Mouse (Mus musculus) kidney, adult 2 months (tissue): ENCODE measurements around the gene Ankrd39.

Experiments used
- CTCF ChIP-seq: fragments of 200-500 bp; conservative IDR thresholded peaks from 2 replicates; pipeline ENCODE4 v1.5.1; 2011; ENCODE audit warnings: low read depth, mild to moderate bottlenecking, control low read depth, low read length, moderate library complexity, mixed read lengths; ENCODE audit not compliant: insufficient read depth, insufficient read length
- POLR2A ChIP-seq: fragments of 200-500 bp; IDR thresholded peaks from one replicate; pipeline ENCODE4 v1.6.1; 2011; ENCODE audit warnings: low read depth, low read length, control low read depth

DNA sequence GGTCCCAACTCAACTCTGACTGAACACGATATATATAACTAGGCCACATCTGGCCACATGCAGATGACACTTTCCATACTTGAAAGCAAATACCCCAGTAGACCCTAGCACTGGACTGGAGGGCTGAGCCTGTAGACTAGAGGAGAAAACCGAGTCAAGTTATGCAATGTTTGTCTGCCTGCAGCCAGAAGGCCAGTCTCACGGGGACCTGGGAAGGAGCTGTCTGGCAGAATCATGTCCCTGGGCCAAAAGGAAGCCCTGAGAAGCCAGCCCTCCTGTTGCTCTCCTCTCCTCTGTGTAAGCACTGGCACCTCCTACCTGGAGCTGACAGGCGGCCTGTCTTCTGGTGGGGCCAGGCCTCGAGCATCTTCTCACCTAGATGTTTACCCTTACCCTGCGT is 28.1 kb upstream of the Ankrd39 start:
- no peak for TF ChIP-seq CTCF
- no peak for TF ChIP-seq POLR2A
